Mouse (Mus musculus) hindbrain, embryonic 11.5 days (tissue): Measurements from ENCODE around the gene Dpp6. TPM values are rescaled to one million over a fixed set of nuclear protein-coding genes. Genes with fewer than 3 reads are reported as not detected.

Experiments
- ATAC-seq: fragments of 200-750 bp; cut with Nextera tagmentation; 2 replicates; pipeline ENCODE4 v1.8.0; 2017; ENCODE audit warnings: mild to moderate bottlenecking, moderate TSS enrichment, moderate library complexity; ENCODE audit not compliant: low FRiP score
- DNase-seq: peaks from one replicate; pipeline ENCODE4 v3.0.0-alpha.2; 2015; ENCODE audit warnings: low spot score
- H3K27ac ChIP-seq: fragments of 300-500 bp; sonication (generic); 2 replicates; pipeline ENCODE4 v1.5.1; 2014; ENCODE audit warnings: mild to moderate bottlenecking, low read depth, low read length
- H3K27me3 ChIP-seq: fragments of 300-500 bp; sonication (generic); 2 replicates; pipeline ENCODE4 v1.6.1; 2014; ENCODE audit warnings: mild to moderate bottlenecking, low read length, moderate library complexity, mixed read lengths; ENCODE audit not compliant: control insufficient read depth, insufficient read depth
- H3K36me3 ChIP-seq: fragments of 300-500 bp; sonication (generic); 2 replicates; pipeline ENCODE4 v1.6.1; 2014; ENCODE audit warnings: mild to moderate bottlenecking, low read length, moderate library complexity, mixed read lengths; ENCODE audit not compliant: control insufficient read depth, insufficient read depth
- H3K4me1 ChIP-seq: fragments of 300-500 bp; sonication (generic); replicated peaks from 2 replicates; pipeline ENCODE4 v1.6.1; 2014; ENCODE audit warnings: low read length, mixed read lengths; ENCODE audit not compliant: control insufficient read depth, insufficient read depth
- H3K4me2 ChIP-seq: fragments of 300-500 bp; sonication (generic); replicated peaks from 2 replicates; pipeline ENCODE4 v1.6.1; 2014; ENCODE audit warnings: mild to moderate bottlenecking, low read depth, low read length
- H3K4me3 ChIP-seq: fragments of 300-500 bp; sonication (generic); 2 replicates; pipeline ENCODE4 v1.5.1; 2014; ENCODE audit warnings: low read depth, low read length
- H3K9ac ChIP-seq: fragments of 300-500 bp; sonication (generic); 2 replicates; pipeline ENCODE4 v1.6.1; 2014; ENCODE audit warnings: low read depth, low read length
- H3K9me3 ChIP-seq: fragments of 300-500 bp; sonication (generic); 2 replicates; pipeline ENCODE4 v1.6.1; 2016; ENCODE audit warnings: low read length; ENCODE audit not compliant: control insufficient read depth
- WGBS: fragments of 180-500 bp; shearing (Covaris S2); extraction: QIAGEN DNeasy Blood & Tissue Kit; methylation state at CpG from one replicate; pipeline ENCODE4 v1.1.7; 2014; 5-methylcytosine and 5-hydroxymethylcytosine counted together
- polyA plus RNA-seq: library from polyadenylated mRNA; unstranded; fragments of >200 nt; fragmentation: Nextera tagmentation; extraction: Ambion mirVana; gene quantifications from 2 replicates; pipeline ENCODE4 v1.2.1, GENCODE M21; 2014

Dpp6 gene
- polyA plus RNA-seq, 1 experiment from 2014 or later = 13.8 TPM

GRCm38 (mm10) chr5:27122479-27122878, 305.5 kb downstream of the Dpp6 start:
- H3K4me1 ChIP-seq = no peaks in the 10 kb centered on the region
- no peak overlapping the region for H3K4me2 ChIP-seq
- H3K9ac ChIP-seq = no peak overlapping the region
- ATAC-seq (no peak), DNase-seq (no peak)
- H3K9me3 ChIP-seq = no peaks in the 10 kb centered on the region
- no peak overlapping the region for H3K27ac ChIP-seq
- no peak overlapping the region for H3K4me3 ChIP-seq
- 34% methylated on average over 2 of the region's 2 CpGs for WGBS
- H3K27me3 ChIP-seq = no peaks in the 10 kb centered on the region
- H3K36me3 ChIP-seq = no peaks in the 10 kb centered on the region

DNA sequence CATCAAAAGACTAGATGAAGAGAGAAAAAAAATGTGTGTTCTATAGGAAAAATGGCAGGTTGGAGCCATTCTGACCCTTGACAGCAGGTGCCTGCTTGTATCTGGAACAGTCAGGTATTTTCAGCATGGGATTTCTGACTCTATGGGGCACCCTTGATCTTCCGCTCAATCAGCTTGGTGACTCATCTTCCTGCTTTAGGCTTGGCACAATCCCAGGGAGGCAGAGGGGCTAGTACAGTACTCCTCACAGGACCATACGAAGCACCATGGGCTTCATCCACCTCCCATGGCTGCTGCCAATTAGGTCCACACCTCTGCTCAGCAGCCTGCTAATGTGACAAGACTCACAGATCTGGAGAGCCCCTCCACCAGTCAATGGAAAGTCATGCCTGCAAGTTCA, 305.9 kb downstream of the Dpp6 start:
- no peaks in the 10 kb centered on the region for H3K4me1 ChIP-seq
- DNase-seq (no peak), ATAC-seq (no peak)
- H3K9me3 ChIP-seq = no peaks in the 10 kb centered on the region
- no peaks in the 10 kb centered on the region for H3K36me3 ChIP-seq
- no peak overlapping the region for H3K9ac ChIP-seq
- H3K27me3 ChIP-seq = no peaks in the 10 kb centered on the region
- H3K4me3 ChIP-seq = no peak overlapping the region
- WGBS = 84% methylated on average over 2 of the region's 2 CpGs
- H3K27ac ChIP-seq = no peak overlapping the region
- H3K4me2 ChIP-seq = no peak overlapping the region

GRCm38 (mm10) chr5:27126034-27126433, 309.0 kb downstream of the Dpp6 start:
- H3K9ac ChIP-seq = no peak overlapping the region
- 89% methylated on average over 4 of the region's 4 CpGs for WGBS
- ATAC-seq = no peak

GRCm38 (mm10) chr5:27133196-27133595, 316.2 kb downstream of the Dpp6 start:
- DNase-seq (no peak), ATAC-seq (no peak)
- H3K9me3 ChIP-seq = no peaks in the 10 kb centered on the region
- no peaks in the 10 kb centered on the region for H3K4me1 ChIP-seq
- H3K27me3 ChIP-seq = no peaks in the 10 kb centered on the region
- no peak overlapping the region for H3K27ac ChIP-seq
- H3K36me3 ChIP-seq = no peaks in the 10 kb centered on the region
- H3K4me3 ChIP-seq = no peak overlapping the region
- no peak overlapping the region for H3K9ac ChIP-seq
- H3K4me2 ChIP-seq = no peak overlapping the region
- WGBS = 85% methylated on average over 3 of the region's 3 CpGs

More at GRCm38 (mm10) chr5:27126034-27126433, 309.0 kb downstream of the Dpp6 start:
- no peak for DNase-seq
- H3K4me3 ChIP-seq = no peak overlapping the region
- no peaks in the 10 kb centered on the region for H3K36me3 ChIP-seq
- H3K4me1 ChIP-seq = no peaks in the 10 kb centered on the region
- H3K27ac ChIP-seq = no peak overlapping the region
- no peak overlapping the region for H3K4me2 ChIP-seq
- no peaks in the 10 kb centered on the region for H3K9me3 ChIP-seq
- H3K27me3 ChIP-seq = no peaks in the 10 kb centered on the region

DNA sequence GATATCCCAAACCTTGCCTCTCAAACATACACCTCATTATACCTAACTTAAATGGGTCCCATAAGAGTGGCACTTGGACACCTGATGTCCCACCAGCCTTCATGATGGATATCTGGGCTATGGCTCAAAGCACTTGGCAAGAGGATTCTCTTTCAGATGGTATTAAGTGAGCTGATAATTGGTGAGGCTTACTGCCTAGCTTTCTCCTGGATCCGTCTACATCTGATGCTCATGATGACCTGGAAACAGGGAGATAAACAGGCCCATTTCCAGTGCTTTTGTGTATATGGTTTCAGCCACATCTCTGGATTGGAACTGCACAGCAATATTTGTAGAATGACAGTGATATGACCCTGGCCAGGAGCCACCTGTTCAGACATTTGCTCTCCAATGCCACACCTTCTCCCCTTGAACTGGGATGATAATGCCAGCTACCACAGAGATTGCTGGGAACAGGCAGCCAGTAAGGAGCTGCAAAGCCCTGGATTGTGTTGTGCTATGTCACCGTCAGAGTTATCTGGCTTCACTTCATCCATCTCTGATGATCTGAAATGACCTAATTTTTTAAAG, 317.5 kb downstream of the Dpp6 start:
- Histone ChIP-seq H3K4me1 (no peaks in the 10 kb centered on the region), H3K27me3 (no peaks in the 10 kb centered on the region), H3K4me3 (no peak overlapping the region), H3K9me3 (no peaks in the 10 kb centered on the region), H3K27ac (no peak overlapping the region), H3K36me3 (no peaks in the 10 kb centered on the region), H3K4me2 (no peak overlapping the region), H3K9ac (no peak overlapping the region)
- no peak for ATAC-seq
- no peak for DNase-seq
- WGBS = 93% methylated on average over 2 of the region's 2 CpGs

- Histone ChIP-seq H3K9ac (no peak overlapping the region), H3K4me1 (no peaks in the 10 kb centered on the region), H3K4me3 (no peak overlapping the region), H3K4me2 (no peak overlapping the region), H3K9me3 (no peaks in the 10 kb centered on the region), H3K27me3 (no peaks in the 10 kb centered on the region), H3K36me3 (no peaks in the 10 kb centered on the region), H3K27ac (no peak overlapping the region)
- DNase-seq = no peak
- no peak for ATAC-seq
- 79% methylated on average over 6 of the region's 6 CpGs for WGBS
Observed at GRCm38 (mm10) chr5:27147397-27147945, 330.5 kb downstream of the Dpp6 start.

GRCm38 (mm10) chr5:27151017-27151416, 334.0 kb downstream of the Dpp6 start:
- no peak overlapping the region for H3K27ac ChIP-seq
- no peaks in the 10 kb centered on the region for H3K27me3 ChIP-seq
- WGBS = 84% methylated on average over 1 of the region's 1 CpGs
- no peak overlapping the region for H3K9ac ChIP-seq
- ATAC-seq = no peak
- no peaks in the 10 kb centered on the region for H3K9me3 ChIP-seq
- no peaks in the 10 kb centered on the region for H3K4me1 ChIP-seq
- no peak for DNase-seq
- H3K4me3 ChIP-seq = no peak overlapping the region
- H3K4me2 ChIP-seq = no peak overlapping the region
- no peaks in the 10 kb centered on the region for H3K36me3 ChIP-seq

- no peak overlapping the region for H3K9ac ChIP-seq
- H3K27ac ChIP-seq = no peak overlapping the region
- H3K27me3 ChIP-seq = no peaks in the 10 kb centered on the region
- no peak overlapping the region for H3K4me2 ChIP-seq
- no peaks in the 10 kb centered on the region for H3K36me3 ChIP-seq
- DNase-seq = no peak
- ATAC-seq = no peak
- WGBS = 79% methylated on average over 3 of the region's 3 CpGs
- H3K4me1 ChIP-seq = no peaks in the 10 kb centered on the region
- H3K4me3 ChIP-seq = no peak overlapping the region
- no peaks in the 10 kb centered on the region for H3K9me3 ChIP-seq
Observed at GRCm38 (mm10) chr5:27155671-27156070, 338.7 kb downstream of the Dpp6 start.

GRCm38 (mm10) chr5:27156366-27156765, 339.4 kb downstream of the Dpp6 start:
- H3K4me1 ChIP-seq = no peaks in the 10 kb centered on the region
- 49% methylated on average over 2 of the region's 2 CpGs for WGBS
- H3K36me3 ChIP-seq = no peaks in the 10 kb centered on the region
- no peaks in the 10 kb centered on the region for H3K9me3 ChIP-seq
- H3K4me2 ChIP-seq = no peak overlapping the region
- no peak overlapping the region for H3K4me3 ChIP-seq
- ATAC-seq (no peak), DNase-seq (no peak)
- H3K27me3 ChIP-seq = no peaks in the 10 kb centered on the region
- no peak overlapping the region for H3K9ac ChIP-seq
- no peak overlapping the region for H3K27ac ChIP-seq
